Mouse (Mus musculus) neural tube, embryonic 11.5 days (tissue): ENCODE results near the gene Lrrc4c. TPM values are rescaled to one million over a fixed set of nuclear protein-coding genes. Genes with fewer than 3 reads are reported as not detected.
A peak's percentile ranks its signal among the peaks of the same experiment; 100 is the strongest.

ENCODE experiments used
- ATAC-seq: fragments of 200-750 bp; cut with Nextera tagmentation; 2 replicates; pipeline ENCODE4 v1.8.0; 2017; ENCODE audit warnings: moderate number of reproducible peaks, mild to moderate bottlenecking, moderate TSS enrichment, moderate library complexity; ENCODE audit not compliant: insufficient read depth, low FRiP score, low TSS enrichment
- DNase-seq: peaks from one replicate; pipeline ENCODE4 v3.0.0-alpha.2; 2015; ENCODE audit warnings: low spot score
- H3K27ac ChIP-seq: fragments of 300-500 bp; sonication (generic); 2 replicates; pipeline ENCODE4 v1.5.1; 2014; ENCODE audit warnings: low read depth, mild to moderate bottlenecking, low read length
- H3K27me3 ChIP-seq: fragments of 300-500 bp; sonication (generic); 2 replicates; pipeline ENCODE4 v1.6.1; 2014; ENCODE audit warnings: mild to moderate bottlenecking, low read length, mixed read lengths; ENCODE audit not compliant: control insufficient read depth, insufficient read depth
- H3K36me3 ChIP-seq: fragments of 300-500 bp; sonication (generic); 2 replicates; pipeline ENCODE4 v1.6.1; 2014; ENCODE audit warnings: mild to moderate bottlenecking, low read length, moderate library complexity, mixed read lengths; ENCODE audit not compliant: control insufficient read depth, insufficient read depth
- H3K4me1 ChIP-seq: fragments of 300-500 bp; sonication (generic); 2 replicates; pipeline ENCODE4 v1.6.1; 2014; ENCODE audit warnings: low read length, mixed read lengths; ENCODE audit not compliant: control insufficient read depth, insufficient read depth
- H3K4me2 ChIP-seq: fragments of 300-500 bp; sonication (generic); 2 replicates; pipeline ENCODE4 v1.6.1; 2014; ENCODE audit warnings: low read depth, mild to moderate bottlenecking, moderate library complexity
- H3K4me3 ChIP-seq: fragments of 300-500 bp; sonication (generic); 2 replicates; pipeline ENCODE4 v1.5.1; 2014; ENCODE audit warnings: low read depth, low read length
- H3K9ac ChIP-seq: fragments of 300-500 bp; sonication (generic); 2 replicates; pipeline ENCODE4 v1.6.1; 2014; ENCODE audit warnings: mild to moderate bottlenecking, low read length
- H3K9me3 ChIP-seq: fragments of 300-500 bp; sonication (generic); 2 replicates; pipeline ENCODE4 v1.6.1; 2016; ENCODE audit warnings: low read length; ENCODE audit not compliant: control insufficient read depth
- WGBS: fragments of 180-500 bp; shearing (Covaris S2); extraction: QIAGEN DNeasy Blood & Tissue Kit; methylation state at CpG from one replicate; pipeline ENCODE4 v1.1.7; 2014; 5-methylcytosine and 5-hydroxymethylcytosine counted together
- polyA plus RNA-seq: library from polyadenylated mRNA; unstranded; fragments of >200 nt; fragmentation: Nextera tagmentation; extraction: Ambion mirVana; gene quantifications from 2 replicates; pipeline ENCODE4 v1.2.1, GENCODE M21; 2014

Gene Lrrc4c
- 4.5 and 4.7 TPM in 2 replicates for polyA plus RNA-seq

- H3K4me2 ChIP-seq = peak within 1 kb of the TSS; percentile 67
- WGBS = 9% methylated on average over 18 of the region's 18 CpGs
- ATAC-seq = peak; percentile 84
Observed at GRCm38 (mm10) chr2:96317387-96318299, at the start of gene Lrrc4c. Gene Lrrc4c, plus strand, starts transcription at chr2:96318169.

GRCm38 (mm10) chr2:96275061-96275460 lies 42.9 kb upstream of the Lrrc4c start:
- Histone ChIP-seq H3K9ac (no peak overlapping the region), H3K27me3 (no peaks in the 10 kb centered on the region), H3K36me3 (no peaks in the 10 kb centered on the region), H3K4me3 (no peak overlapping the region), H3K9me3 (no peaks in the 10 kb centered on the region), H3K4me1 (no peaks in the 10 kb centered on the region), H3K4me2 (no peak overlapping the region), H3K27ac (no peak overlapping the region)
- ATAC-seq (no peak), DNase-seq (no peak)
- WGBS = 97% methylated on average over 1 of the region's 1 CpGs

More at GRCm38 (mm10) chr2:96317387-96318299, at the start of gene Lrrc4c:
- Histone ChIP-seq H3K27ac (no peak within 1 kb of the TSS), H3K9ac (peak within 1 kb of the TSS; percentile 19; the same call in 1 of the 2 replicates), H3K4me3 (peak within 1 kb of the TSS; percentile 32), H3K9me3 (no peaks in the 10 kb centered on the region), H3K27me3 (no peaks in the 10 kb centered on the region), H3K4me1 (no peaks in the 10 kb centered on the region), H3K36me3 (no peaks in the 10 kb centered on the region)
- peak; percentile 53 for DNase-seq

- DNase-seq = no peak
- Histone ChIP-seq H3K36me3 (no peaks in the 10 kb centered on the region), H3K9me3 (no peaks in the 10 kb centered on the region), H3K27ac (no peak overlapping the region), H3K9ac (no peak overlapping the region), H3K4me2 (no peak overlapping the region), H3K4me1 (no peaks in the 10 kb centered on the region), H3K4me3 (no peak overlapping the region), H3K27me3 (no peaks in the 10 kb centered on the region)
- ATAC-seq = no peak
- WGBS = 72% methylated on average over 5 of the region's 5 CpGs
Observed at GRCm38 (mm10) chr2:96282926-96283325, 35.0 kb upstream of the Lrrc4c start.

- ATAC-seq (no peak), DNase-seq (no peak)
- no peak overlapping the region for H3K9ac ChIP-seq
- H3K36me3 ChIP-seq = no peaks in the 10 kb centered on the region
- H3K4me2 ChIP-seq = no peak overlapping the region
- whole genome bisulfite sequencing = 79% methylated on average over 4 of the region's 4 CpGs
- no peak overlapping the region for H3K27ac ChIP-seq
- H3K27me3 ChIP-seq = no peaks in the 10 kb centered on the region
- no peaks in the 10 kb centered on the region for H3K9me3 ChIP-seq
- H3K4me3 ChIP-seq = no peak overlapping the region
- no peaks in the 10 kb centered on the region for H3K4me1 ChIP-seq
Observed at GRCm38 (mm10) chr2:96287512-96287911, 30.5 kb upstream of the Lrrc4c start.

- Histone ChIP-seq H3K27ac (no peak overlapping the region), H3K9me3 (no peaks in the 10 kb centered on the region), H3K4me1 (no peaks in the 10 kb centered on the region), H3K4me3 (no peak overlapping the region), H3K27me3 (no peaks in the 10 kb centered on the region), H3K36me3 (no peaks in the 10 kb centered on the region), H3K4me2 (no peak overlapping the region), H3K9ac (no peak overlapping the region)
- WGBS = 92% methylated on average over 1 of the region's 1 CpGs
- no peak for DNase-seq
- no peak for ATAC-seq
Observed at GRCm38 (mm10) chr2:96290541-96290940, 27.4 kb upstream of the Lrrc4c start.

GRCm38 (mm10) chr2:96315034-96315433 lies 2.9 kb upstream of the Lrrc4c start:
- H3K27ac ChIP-seq = no peak overlapping the region
- H3K9me3 ChIP-seq = no peaks in the 10 kb centered on the region
- no peaks in the 10 kb centered on the region for H3K4me1 ChIP-seq
- no peak overlapping the region for H3K4me2 ChIP-seq
- WGBS = 13% methylated on average over 5 of the region's 5 CpGs
- no peak for ATAC-seq
- H3K27me3 ChIP-seq = no peaks in the 10 kb centered on the region
- no peak overlapping the region for H3K9ac ChIP-seq
- H3K36me3 ChIP-seq = no peaks in the 10 kb centered on the region
- no peak for DNase-seq
- H3K4me3 ChIP-seq = no peak overlapping the region

- no peaks in the 10 kb centered on the region for H3K9me3 ChIP-seq
- whole genome bisulfite sequencing = 39% methylated on average over 1 of the region's 1 CpGs
- H3K27ac ChIP-seq = no peak overlapping the region
- DNase-seq (no peak), ATAC-seq (no peak)
- H3K4me1 ChIP-seq = no peaks in the 10 kb centered on the region
- no peaks in the 10 kb centered on the region for H3K27me3 ChIP-seq
- H3K36me3 ChIP-seq = no peaks in the 10 kb centered on the region
- H3K4me3 ChIP-seq = no peak overlapping the region
- H3K9ac ChIP-seq = no peak overlapping the region
- no peak overlapping the region for H3K4me2 ChIP-seq
Observed at GRCm38 (mm10) chr2:96316531-96316930, 1.4 kb upstream of the Lrrc4c start.

GRCm38 (mm10) chr2:96318556-96318955 lies 587 bp downstream of the Lrrc4c start:
- H3K27me3 ChIP-seq = no peaks in the 10 kb centered on the region
- 11% methylated on average over 7 of the region's 7 CpGs for WGBS
- no peak overlapping the region for H3K27ac ChIP-seq
- ATAC-seq (no peak), DNase-seq (no peak)
- peak overlapping the region; percentile 67 for H3K4me2 ChIP-seq
- H3K36me3 ChIP-seq = no peaks in the 10 kb centered on the region
- H3K9ac ChIP-seq = no peak overlapping the region
- no peaks in the 10 kb centered on the region for H3K4me1 ChIP-seq
- H3K4me3 ChIP-seq = peak overlapping the region; percentile 32
- no peaks in the 10 kb centered on the region for H3K9me3 ChIP-seq

GRCm38 (mm10) chr2:96319201-96319600 lies 1.2 kb downstream of the Lrrc4c start:
- peak; percentile 12 for DNase-seq
- H3K4me3 ChIP-seq = 0 out of 2 replicates have a peak overlapping the region, but pooled peaks have one; percentile 7
- H3K4me1 ChIP-seq = no peaks in the 10 kb centered on the region
- ATAC-seq = no peak
- no peaks in the 10 kb centered on the region for H3K27me3 ChIP-seq
- no peaks in the 10 kb centered on the region for H3K36me3 ChIP-seq
- WGBS = under 1% methylated on average over 8 of the region's 8 CpGs
- no peak overlapping the region for H3K27ac ChIP-seq
- no peaks in the 10 kb centered on the region for H3K9me3 ChIP-seq
- no peak overlapping the region for H3K9ac ChIP-seq
- peak overlapping the region; percentile 18 for H3K4me2 ChIP-seq
